Mouse (Mus musculus) bone marrow macrophage, adult 2 months (primary cell): ENCODE measurements around the gene Gatm.

Source experiments
- CTCF ChIP-seq: IDR thresholded peaks from 2 replicates; pipeline ENCODE4 v1.5.1; 2012; ENCODE audit warnings: low read depth, mild to moderate bottlenecking, low read length, moderate library complexity
- POLR2A ChIP-seq: IDR thresholded peaks from 2 replicates; pipeline ENCODE4 v1.6.1; 2012; ENCODE audit warnings: mild to moderate bottlenecking, low read depth, low read length, borderline replicate concordance

DNA sequence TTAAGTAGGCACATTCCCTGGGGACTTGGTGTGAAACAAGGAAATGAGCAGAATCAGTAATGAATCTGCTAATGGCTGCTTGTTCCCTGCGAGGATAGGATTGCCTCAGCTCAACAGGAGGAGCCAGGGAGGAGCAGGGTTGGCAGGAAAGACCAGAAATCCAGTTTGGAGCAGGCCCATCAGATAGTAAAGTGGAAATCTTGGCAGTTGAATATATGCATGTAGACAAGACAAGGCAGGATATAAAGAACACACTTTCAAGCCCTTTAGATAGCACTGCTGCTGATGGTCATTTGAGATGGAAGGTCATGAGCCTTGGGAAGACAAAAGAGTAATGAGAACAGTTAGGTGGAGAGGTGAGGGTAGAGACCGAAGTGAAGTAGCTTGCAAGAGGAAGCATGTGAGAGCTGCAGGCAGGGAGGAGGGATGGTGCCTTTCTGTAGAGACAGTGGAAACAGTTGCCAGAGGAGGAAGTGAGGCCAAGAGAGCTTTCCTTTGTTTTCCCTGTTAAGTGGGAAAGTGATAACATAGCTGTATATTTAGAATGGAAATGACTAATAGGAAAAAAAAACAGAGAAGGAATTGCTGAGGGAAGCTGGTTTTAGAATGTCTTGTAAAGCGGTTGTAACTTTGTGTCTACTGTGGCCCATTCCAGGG lies 29.6 kb downstream of the Gatm start:
- TF ChIP-seq CTCF = no peak
- TF ChIP-seq POLR2A = no peak
